16 mouse cellular contexts compared by ENCODE assay signal in the genomic region with DNA sequence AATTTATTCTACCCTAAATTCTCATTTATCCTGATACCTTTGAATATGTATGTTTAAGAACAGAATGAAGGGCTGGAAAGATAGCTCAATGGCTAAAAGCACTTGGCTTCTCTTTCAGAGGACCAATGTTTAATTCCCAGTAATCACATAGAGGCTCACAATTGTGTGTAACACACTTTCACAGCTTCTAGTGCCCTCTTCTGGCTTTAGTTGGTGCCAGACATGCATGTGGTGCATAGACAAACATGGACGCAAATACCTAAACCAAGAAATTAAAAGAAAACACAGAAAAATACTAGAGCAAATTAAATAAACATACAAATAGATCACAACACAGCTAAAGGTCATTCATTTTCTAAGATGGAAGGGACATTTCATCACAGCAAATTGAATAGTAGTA.
"Had no signal": no experiment of that assay in that cellular context is flagged by ENCODE, and none has a peak within 500 bp of the region (broad histone marks: within the 10 kb centered on the region; RNA-seq: fewer than 3 reads in every experiment).

No protein-coding gene starts in this region.

- H3K4me1 ChIP-seq: neural tube, embryonic 13.5 days; stomach, embryonic 15.5 days had no signal

- H3K36me3 ChIP-seq: neural tube, embryonic 13.5 days; neural tube, embryonic 15.5 days; stomach, embryonic 15.5 days had no signal

- H3K9ac ChIP-seq: neural tube, embryonic 13.5 days; neural tube, embryonic 15.5 days; stomach, embryonic 15.5 days had no signal

- H3K9me3 ChIP-seq: neural tube, embryonic 13.5 days; neural tube, embryonic 15.5 days; stomach, embryonic 15.5 days had no signal

- H3K27me3 ChIP-seq: neural tube, embryonic 13.5 days; neural tube, embryonic 15.5 days; stomach, embryonic 15.5 days had no signal

- H3K4me3 ChIP-seq: neural tube, embryonic 13.5 days; neural tube, embryonic 15.5 days; stomach, embryonic 15.5 days had no signal

- H3K4me2 ChIP-seq: neural tube, embryonic 13.5 days; neural tube, embryonic 15.5 days; stomach, embryonic 15.5 days had no signal

- DNase-seq: retina, postnatal 1 day; right cerebral cortex, adult 18-20 months; right cerebral cortex, postnatal 14 days; right cerebral cortex, postnatal 25 days; right cerebral cortex, postnatal 4 days; spleen, adult 18-20 months; thymus, adult 18-20 months; thymus, adult 2 months; thymus, postnatal 14 days; thymus, postnatal 25 days; thymus, postnatal 36 days; thymus, postnatal 4 days had no signal

- H3K27ac ChIP-seq: neural tube, embryonic 13.5 days; neural tube, embryonic 15.5 days; stomach, embryonic 15.5 days; stomach, postnatal 0 days had no signal
